Mouse (Mus musculus) small intestine, adult 2 months (tissue): ENCODE data around the gene Aldh2.

Source experiments
- CTCF ChIP-seq: fragments of 200-500 bp; IDR thresholded peaks from 2 replicates; pipeline ENCODE4 v1.5.1; 2012; ENCODE audit warnings: low read depth, mild to moderate bottlenecking, control low read depth, inconsistent platforms, low read length, moderate library complexity, mixed read lengths; ENCODE audit not compliant: insufficient replicate concordance, insufficient read length; ENCODE audit errors: extremely low read depth
- POLR2A ChIP-seq: fragments of 200-500 bp; IDR thresholded peaks from 2 replicates; pipeline ENCODE4 v1.6.1; 2012; ENCODE audit warnings: low read depth, mild to moderate bottlenecking, control low read depth, inconsistent platforms, low read length, moderate library complexity

GRCm38 (mm10) chr5:121594714-121595313 lies 1.2 kb upstream of the Aldh2 start:
- TF ChIP-seq CTCF (no peak), POLR2A (no peak)
